Mouse (Mus musculus) heart, embryonic 10.5 days (tissue): ENCODE measurements at regions not wholly inside any gene's neighbourhood (a gene's known extent, or its start where the extent isn't known, plus 50 kb on each side); places are given as distances from the start of the nearest gene placed in this dataset.
"Not testable (repeated sequence)": the region's sequence is repeated elsewhere in the genome, so short reads cannot be mapped to it uniquely, and the experiment has no call there.

Experiments
- DNase-seq: peaks from one replicate; pipeline ENCODE4 v3.0.0-alpha.2; 2017; ENCODE audit warnings: low spot score
- H3K27ac ChIP-seq: fragments of 300-500 bp; sonication (generic); 2 replicates; pipeline ENCODE4 v1.5.1; 2016; ENCODE audit warnings: mild to moderate bottlenecking
- H3K27me3 ChIP-seq: fragments of 300-500 bp; sonication (generic); 2 replicates; pipeline ENCODE4 v1.6.1; 2016; ENCODE audit warnings: mild to moderate bottlenecking; ENCODE audit not compliant: poor library complexity, insufficient read depth, severe bottlenecking
- H3K36me3 ChIP-seq: fragments of 300-500 bp; sonication (generic); 2 replicates; pipeline ENCODE4 v1.6.1; 2016; ENCODE audit warnings: mild to moderate bottlenecking, moderate library complexity
- H3K4me1 ChIP-seq: fragments of 300-500 bp; sonication (generic); 2 replicates; pipeline ENCODE4 v1.6.1; 2016; ENCODE audit warnings: mild to moderate bottlenecking
- H3K4me3 ChIP-seq: fragments of 300-500 bp; sonication (generic); 2 replicates; pipeline ENCODE4 v1.5.1; 2016; ENCODE audit warnings: mild to moderate bottlenecking, moderate library complexity
- H3K9me3 ChIP-seq: fragments of 300-500 bp; sonication (generic); 2 replicates; pipeline ENCODE4 v1.6.1; 2016; ENCODE audit warnings: mild to moderate bottlenecking, moderate library complexity
- WGBS: fragments of 180-500 bp; shearing (Covaris S2); methylation state at CpG from one replicate; pipeline ENCODE4 v1.1.7; 2016; 5-methylcytosine and 5-hydroxymethylcytosine counted together

DNA sequence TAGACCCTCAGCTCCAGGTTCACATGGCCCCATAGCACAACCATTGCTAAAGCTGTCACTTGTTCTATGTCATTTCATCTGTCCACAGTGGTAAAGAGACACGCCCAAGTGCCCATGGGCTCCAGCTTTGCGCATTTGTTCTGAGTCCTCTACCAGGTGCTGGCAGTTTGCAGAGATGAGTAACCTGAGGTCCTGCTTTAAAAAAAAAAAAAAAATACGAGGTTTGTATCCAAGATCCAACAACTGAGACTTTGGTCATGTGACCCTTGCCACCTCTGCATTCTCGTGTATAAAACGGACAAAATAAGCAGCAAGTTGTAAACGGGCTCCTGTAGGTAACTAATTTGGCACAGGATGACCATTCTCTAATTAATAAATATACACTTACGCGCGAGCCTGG lies 79.9 kb downstream of the Cpn2 start:
- H3K4me3 ChIP-seq = peak overlapping the region; percentile 59
- H3K36me3 ChIP-seq = no peaks in the 10 kb centered on the region
- H3K27me3 ChIP-seq = peaks cover 59% of the 10 kb centered on the region
- H3K9me3 ChIP-seq = no peaks in the 10 kb centered on the region
- H3K27ac ChIP-seq = peak overlapping the region; percentile 88
- 50% methylated on average over 9 of the region's 9 CpGs for WGBS
- no peak for DNase-seq
- H3K4me1 ChIP-seq = peaks cover 66% of the 10 kb centered on the region

DNA sequence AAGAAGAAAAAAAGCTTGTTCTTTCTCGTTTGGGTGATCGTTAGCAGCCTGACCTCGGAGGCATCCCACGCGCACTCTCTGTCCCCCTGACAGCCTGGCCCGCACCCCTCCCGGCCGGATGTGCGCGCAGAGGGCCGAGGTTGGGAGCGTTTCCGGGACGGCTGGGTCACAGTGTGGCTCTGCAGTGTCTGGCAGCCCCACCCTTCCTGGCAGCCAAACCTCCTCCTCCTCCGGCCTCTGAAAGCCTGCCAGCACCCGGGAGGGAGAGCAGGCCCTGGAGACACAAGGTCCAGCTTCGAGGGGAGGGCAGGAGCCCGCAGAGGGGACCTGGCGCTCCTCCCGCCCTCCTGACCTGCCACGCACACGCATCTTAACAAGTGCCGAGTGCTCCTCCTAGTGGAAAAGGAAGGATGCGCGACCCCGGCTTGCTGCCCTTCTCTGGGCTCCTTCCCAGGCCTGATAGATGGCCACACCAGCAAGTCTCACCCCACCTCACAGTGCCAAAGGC lies 79.3 kb downstream of the Cpn2 start:
- under 1% methylated on average over 26 of the region's 26 CpGs for WGBS

DNA sequence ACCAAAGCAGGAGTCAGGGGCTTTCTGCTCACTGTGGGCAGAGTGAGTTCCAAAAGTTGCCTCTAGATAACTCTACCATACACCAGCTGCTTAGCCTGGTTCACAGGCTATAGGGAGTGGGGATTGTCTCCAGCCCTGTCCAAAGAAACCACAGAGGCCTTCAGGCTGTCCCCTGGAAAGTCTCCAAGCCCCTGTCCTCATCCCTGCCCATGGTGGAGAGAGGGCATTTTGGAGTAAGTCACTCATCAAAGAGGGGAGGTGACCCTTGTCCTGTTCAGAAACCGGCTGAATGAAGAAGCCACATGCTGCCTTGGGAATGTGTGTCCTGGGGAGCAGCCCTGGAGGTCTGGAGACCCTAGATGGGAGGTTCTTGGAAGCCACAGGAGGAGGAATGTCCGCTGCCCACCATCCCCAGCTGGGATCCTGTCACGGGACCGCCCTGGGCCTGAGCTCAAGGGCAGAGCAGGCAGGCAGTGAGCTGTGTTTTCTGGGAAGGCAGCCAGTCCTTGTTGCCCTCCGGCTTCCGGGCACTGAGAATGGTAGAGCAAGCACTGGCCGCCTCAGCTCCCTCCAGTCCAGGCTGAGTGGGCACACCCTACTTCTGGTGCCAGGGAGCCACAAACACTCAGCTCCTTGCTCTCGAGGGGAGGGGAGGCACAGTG lies 78.4 kb downstream of the Cpn2 start:
- WGBS = 66% methylated on average over 8 of the region's 8 CpGs
- no peak overlapping the region for H3K4me3 ChIP-seq
- H3K4me1 ChIP-seq = peaks cover 78% of the 10 kb centered on the region
- H3K27ac ChIP-seq = peak overlapping the region; percentile 42; the same call in 1 of the 2 replicates
- H3K9me3 ChIP-seq = no peaks in the 10 kb centered on the region
- H3K27me3 ChIP-seq = peaks cover 66% of the 10 kb centered on the region
- no peak for DNase-seq
- H3K36me3 ChIP-seq = no peaks in the 10 kb centered on the region

More for the DNA sequence above, 79.3 kb downstream of the Cpn2 start:
- Histone ChIP-seq H3K27ac (peak overlapping the region; percentile 88), H3K27me3 (peaks cover 63% of the 10 kb centered on the region), H3K36me3 (no peaks in the 10 kb centered on the region), H3K9me3 (no peaks in the 10 kb centered on the region), H3K4me3 (peak overlapping the region; percentile 59), H3K4me1 (peaks cover 69% of the 10 kb centered on the region)
- DNase-seq = peak; percentile 92

GRCm38 (mm10) chr16:30190351-30190750 lies 76.9 kb downstream of the Cpn2 start:
- DNase-seq = no peak
- WGBS = 67% methylated on average over 11 of the region's 11 CpGs
- no peak overlapping the region for H3K27ac ChIP-seq
- H3K9me3 ChIP-seq = no peaks in the 10 kb centered on the region
- H3K4me1 ChIP-seq = peaks cover 66% of the 10 kb centered on the region
- peaks cover 62% of the 10 kb centered on the region for H3K27me3 ChIP-seq
- no peak overlapping the region for H3K4me3 ChIP-seq
- H3K36me3 ChIP-seq = no peaks in the 10 kb centered on the region

GRCm38 (mm10) chr16:30190935-30191514 lies 76.3 kb downstream of the Cpn2 start:
- H3K36me3 ChIP-seq = no peaks in the 10 kb centered on the region
- 29% methylated on average over 15 of the region's 15 CpGs for WGBS
- H3K9me3 ChIP-seq = no peaks in the 10 kb centered on the region
- H3K4me3 ChIP-seq = no peak overlapping the region
- H3K27me3 ChIP-seq = peaks cover 60% of the 10 kb centered on the region
- no peak overlapping the region for H3K27ac ChIP-seq
- DNase-seq = no peak
- H3K4me1 ChIP-seq = peaks cover 59% of the 10 kb centered on the region

DNA sequence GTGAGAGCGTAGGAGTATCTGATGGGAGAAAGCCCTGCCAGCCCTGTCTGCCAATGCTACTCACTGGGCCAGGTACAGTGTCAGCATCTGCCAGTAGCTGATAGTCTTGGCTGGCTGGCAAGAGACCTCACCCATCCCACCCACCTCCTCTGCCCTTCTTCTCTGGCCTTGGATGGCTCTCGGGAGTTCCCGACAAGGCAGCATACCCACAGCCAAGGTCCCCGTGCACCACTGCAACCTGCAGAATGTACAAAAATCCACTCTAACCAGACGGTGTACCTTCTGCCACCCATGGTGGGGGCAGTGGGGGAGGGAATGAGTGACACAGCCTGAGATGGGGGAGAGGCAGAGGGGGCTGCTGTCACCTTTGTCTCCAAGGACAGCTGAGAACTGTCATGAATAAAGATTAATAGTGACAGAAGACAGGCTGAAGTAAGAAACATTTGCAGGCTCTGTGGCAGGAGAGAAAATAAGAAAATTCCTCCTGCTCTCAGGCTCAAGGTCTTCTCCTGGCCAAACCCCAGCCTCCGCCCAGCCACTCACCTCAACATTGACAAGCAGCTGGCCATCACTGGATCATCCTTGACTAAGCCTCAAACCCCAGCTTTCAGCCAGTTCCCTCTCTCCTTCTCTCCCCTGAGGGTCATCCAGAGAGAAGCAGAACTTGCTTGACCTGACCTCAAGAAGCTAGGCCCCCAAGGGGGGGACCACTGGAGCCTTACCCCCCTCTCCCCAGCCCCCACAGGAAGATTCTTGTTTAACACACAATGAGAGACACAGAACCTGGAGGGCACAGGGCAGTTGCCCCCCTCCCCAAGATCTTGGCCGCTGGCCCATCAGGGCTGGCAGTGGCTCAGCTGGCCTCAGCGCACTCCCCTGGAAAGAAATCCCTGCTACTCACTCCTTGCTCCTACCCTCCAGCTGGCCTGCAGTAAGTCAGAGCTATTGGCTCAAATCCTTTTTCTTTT lies 73.7 kb downstream of the Cpn2 start:
- Histone ChIP-seq H3K9me3 (no peaks in the 10 kb centered on the region), H3K4me1 (peaks cover 34% of the 10 kb centered on the region), H3K27me3 (peaks cover 55% of the 10 kb centered on the region), H3K27ac (no peak overlapping the region), H3K4me3 (no peak overlapping the region), H3K36me3 (no peaks in the 10 kb centered on the region)
- WGBS = 49% methylated on average over 8 of the region's 8 CpGs
- no peak for DNase-seq

GRCm38 (mm10) chr16:30194836-30195235 lies 72.5 kb downstream of the Cpn2 start:
- H3K9me3 ChIP-seq = no peaks in the 10 kb centered on the region
- peaks cover 45% of the 10 kb centered on the region for H3K27me3 ChIP-seq
- no peaks in the 10 kb centered on the region for H3K36me3 ChIP-seq
- H3K4me3 ChIP-seq = no peak overlapping the region
- no peak overlapping the region for H3K27ac ChIP-seq
- no peak for DNase-seq
- 82% methylated on average over 7 of the region's 7 CpGs for WGBS
- peaks cover 30% of the 10 kb centered on the region for H3K4me1 ChIP-seq

GRCm38 (mm10) chr16:30195859-30196258 lies 71.4 kb downstream of the Cpn2 start:
- peaks cover 36% of the 10 kb centered on the region for H3K27me3 ChIP-seq
- H3K36me3 ChIP-seq, DNase-seq, H3K4me3 ChIP-seq, H3K9me3 ChIP-seq, H3K27ac ChIP-seq: not testable (repeated sequence)
- WGBS = 83% methylated on average over 2 of the region's 2 CpGs
- peaks cover 21% of the 10 kb centered on the region for H3K4me1 ChIP-seq

DNA sequence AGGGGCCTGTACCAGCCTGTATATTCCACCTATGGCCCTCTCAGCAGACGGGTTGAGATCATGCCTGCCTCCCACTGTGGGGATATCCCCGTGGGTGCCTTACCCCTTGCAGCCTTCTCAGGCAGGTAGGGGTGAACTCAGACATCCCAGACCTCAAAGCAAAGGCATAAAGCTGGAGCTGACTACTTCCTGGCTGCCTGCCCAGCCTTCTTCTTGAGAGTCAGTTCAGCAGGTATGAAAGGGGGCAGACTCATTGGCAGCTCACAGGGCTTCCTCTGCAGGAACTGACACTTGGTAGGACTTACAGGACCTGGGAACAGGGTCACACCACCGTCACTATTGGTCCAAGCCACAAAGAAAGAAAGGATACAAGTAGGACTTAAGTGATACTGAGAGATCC lies 69.9 kb downstream of the Cpn2 start:
- WGBS = 67% methylated on average over 3 of the region's 3 CpGs
- Histone ChIP-seq H3K9me3 (no peaks in the 10 kb centered on the region), H3K4me3 (no peak overlapping the region), H3K27me3 (peaks cover 27% of the 10 kb centered on the region), H3K36me3 (no peaks in the 10 kb centered on the region), H3K27ac (no peak overlapping the region), H3K4me1 (peaks cover 13% of the 10 kb centered on the region)
- no peak for DNase-seq

- Histone ChIP-seq H3K4me3 (no peak overlapping the region), H3K4me1 (no peaks in the 10 kb centered on the region), H3K36me3 (no peaks in the 10 kb centered on the region), H3K27me3 (peaks cover 29% of the 10 kb centered on the region), H3K27ac (no peak overlapping the region), H3K9me3 (no peaks in the 10 kb centered on the region)
- DNase-seq = no peak
- 75% methylated on average over 4 of the region's 4 CpGs for WGBS
Observed at GRCm38 (mm10) chr16:30199836-30200235, 67.5 kb downstream of the Cpn2 start.

DNA sequence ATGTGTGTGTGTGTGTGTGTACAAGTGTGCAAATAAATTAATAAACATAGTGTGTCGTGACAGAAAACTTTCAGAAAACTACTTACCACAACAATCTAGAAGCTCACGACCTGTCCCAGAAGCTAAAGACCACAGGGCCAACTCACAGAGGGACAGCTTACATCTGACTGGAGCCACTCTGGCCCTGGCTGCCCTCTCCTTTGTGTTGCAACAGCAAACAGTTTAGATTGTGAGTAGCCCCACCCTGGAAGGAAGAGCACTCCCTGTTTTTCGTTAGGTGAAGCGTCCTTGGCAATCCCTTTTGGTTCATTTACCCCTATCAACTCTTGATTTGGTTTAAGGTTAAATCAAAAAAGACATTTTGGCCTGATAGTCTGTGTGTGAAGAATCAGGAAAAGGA lies 63.2 kb downstream of the Cpn2 start:
- DNase-seq = no peak
- no peak overlapping the region for H3K4me3 ChIP-seq
- no peaks in the 10 kb centered on the region for H3K9me3 ChIP-seq
- WGBS = 63% methylated on average over 4 of the region's 4 CpGs
- H3K27me3 ChIP-seq = peaks cover 42% of the 10 kb centered on the region
- H3K27ac ChIP-seq = no peak overlapping the region
- 0 out of 2 replicates have a peak, but pooled peaks cover 9% of the 10 kb centered on the region for H3K4me1 ChIP-seq
- no peaks in the 10 kb centered on the region for H3K36me3 ChIP-seq

DNA sequence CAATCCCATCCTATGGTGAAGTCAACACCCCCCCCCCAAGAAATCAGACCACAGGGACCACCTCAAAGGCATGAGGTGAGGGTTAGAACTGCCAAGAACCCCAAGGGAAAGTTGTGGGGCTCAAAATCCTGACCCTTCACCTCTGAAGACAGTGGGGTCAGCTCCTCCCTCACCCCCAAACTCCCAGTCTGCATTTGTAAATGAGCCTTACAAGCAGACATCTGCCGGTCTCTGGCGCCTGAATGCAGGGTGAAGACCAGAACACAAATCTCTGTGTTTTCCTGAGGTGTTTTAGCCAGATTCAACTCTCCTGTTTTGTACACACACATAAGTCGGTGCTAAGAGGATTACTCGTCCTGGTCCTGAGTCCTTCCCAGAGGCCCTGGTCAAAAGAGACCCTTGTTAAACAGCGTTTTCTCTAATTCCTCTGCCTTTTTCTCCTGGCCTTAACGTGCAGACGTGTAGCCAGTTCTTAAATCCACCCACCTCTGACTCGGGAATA lies 61.9 kb downstream of the Cpn2 start:
- H3K4me1 ChIP-seq = 0 out of 2 replicates have a peak, but pooled peaks cover 9% of the 10 kb centered on the region
- WGBS = 22% methylated on average over 8 of the region's 8 CpGs
- peaks cover 38% of the 10 kb centered on the region for H3K27me3 ChIP-seq
- no peak overlapping the region for H3K4me3 ChIP-seq
- H3K27ac ChIP-seq = peak overlapping the region; percentile 25; the same call in 1 of the 2 replicates
- H3K36me3 ChIP-seq = no peaks in the 10 kb centered on the region
- no peak for DNase-seq
- no peaks in the 10 kb centered on the region for H3K9me3 ChIP-seq
